Mouse (Mus musculus) neural tube, embryonic 15.5 days (tissue): ENCODE results near the gene Ppp1r1b. TPM values are rescaled to one million over a fixed set of nuclear protein-coding genes. Genes with fewer than 3 reads are reported as not detected.
A peak's percentile ranks its signal among the peaks of the same experiment; 100 is the strongest.

Experiments used
- ATAC-seq: fragments of 200-750 bp; cut with Nextera tagmentation; 2 replicates; pipeline ENCODE4 v1.8.0; 2017; ENCODE audit warnings: mild to moderate bottlenecking, moderate TSS enrichment, moderate library complexity; ENCODE audit not compliant: low FRiP score
- H3K27ac ChIP-seq: fragments of 300-500 bp; sonication (generic); replicated peaks from 2 replicates; pipeline ENCODE4 v1.5.1; 2015; ENCODE audit warnings: mild to moderate bottlenecking, inconsistent platforms
- H3K27me3 ChIP-seq: fragments of 300-500 bp; sonication (generic); replicated peaks from 2 replicates; pipeline ENCODE4 v1.6.1; 2015; ENCODE audit warnings: inconsistent platforms
- H3K36me3 ChIP-seq: fragments of 300-500 bp; sonication (generic); 2 replicates; pipeline ENCODE4 v1.6.1; 2015; ENCODE audit warnings: inconsistent platforms
- H3K4me1 ChIP-seq: fragments of 300-500 bp; sonication (generic); 2 replicates; pipeline ENCODE4 v1.6.1; 2015; ENCODE audit warnings: inconsistent platforms
- H3K4me2 ChIP-seq: fragments of 300-500 bp; sonication (generic); 2 replicates; pipeline ENCODE4 v1.6.1; 2015; ENCODE audit warnings: inconsistent platforms, mild to moderate bottlenecking, moderate library complexity
- H3K4me3 ChIP-seq: fragments of 300-500 bp; sonication (generic); replicated peaks from 2 replicates; pipeline ENCODE4 v1.5.1; 2015; ENCODE audit warnings: mild to moderate bottlenecking, inconsistent platforms
- H3K9ac ChIP-seq: fragments of 300-500 bp; sonication (generic); replicated peaks from 2 replicates; pipeline ENCODE4 v1.6.1; 2015; ENCODE audit warnings: mild to moderate bottlenecking, inconsistent platforms
- H3K9me3 ChIP-seq: fragments of 300-500 bp; sonication (generic); replicated peaks from 2 replicates; pipeline ENCODE4 v1.6.1; 2016; ENCODE audit warnings: inconsistent platforms
- WGBS: fragments of 180-500 bp; shearing (Covaris S2); methylation state at CpG from one replicate; pipeline ENCODE4 v1.1.7; 2015; ENCODE audit warnings: mixed read lengths; 5-methylcytosine and 5-hydroxymethylcytosine counted together
- polyA plus RNA-seq: library from polyadenylated mRNA; unstranded; fragments of >200 nt; fragmentation: Nextera tagmentation; extraction: Ambion mirVana; gene quantifications from 2 replicates; pipeline ENCODE4 v1.2.1, GENCODE M21; 2015

Ppp1r1b gene
- polyA plus RNA-seq, 1 experiment from 2014 or later: 2.5 TPM

GRCm38 (mm10) chr11:98329081-98329959 is 18.9 kb upstream of the Ppp1r1b start, which contains the start of gene Neurod2:
Gene Neurod2, minus strand, starts transcription at chr11:98329648.
- no peaks in the 10 kb centered on the region for H3K9me3 ChIP-seq

GRCm38 (mm10) chr11:98329960-98330744 is 18.1 kb upstream of the Ppp1r1b start:
- Histone ChIP-seq H3K4me3 (0 out of 2 replicates have a peak overlapping the region, but pooled peaks have one; percentile 43), H3K27ac (peak overlapping the region; percentile 76), H3K36me3 (no peaks in the 10 kb centered on the region), H3K27me3 (peaks cover 94% of the 10 kb centered on the region), H3K4me2 (peak overlapping the region; percentile 47), H3K9me3 (no peaks in the 10 kb centered on the region), H3K4me1 (peaks cover 45% of the 10 kb centered on the region), H3K9ac (no peak overlapping the region)
- WGBS: 32% methylated on average over 9 of the region's 9 CpGs
- ATAC-seq: peak; percentile 16; the same call in 1 of the 2 replicates

More at GRCm38 (mm10) chr11:98329081-98329959, 18.9 kb upstream of the Ppp1r1b start, which contains the start of gene Neurod2:
- Histone ChIP-seq H3K4me3 (peak within 1 kb of the TSS; percentile 43), H3K27me3 (peaks cover 94% of the 10 kb centered on the region), H3K27ac (peak within 1 kb of the TSS; percentile 82), H3K36me3 (no peaks in the 10 kb centered on the region), H3K4me2 (peak within 1 kb of the TSS; percentile 47), H3K4me1 (peaks cover 37% of the 10 kb centered on the region), H3K9ac (peak within 1 kb of the TSS; percentile 47)
- ATAC-seq: peak; percentile 64; the same call in 1 of the 2 replicates
- WGBS: 1% methylated on average over 38 of the region's 38 CpGs

- H3K36me3 ChIP-seq: no peaks in the 10 kb centered on the region
- WGBS: 52% methylated on average over 2 of the region's 2 CpGs
- H3K9ac ChIP-seq: no peak overlapping the region
- H3K4me1 ChIP-seq: peaks cover 48% of the 10 kb centered on the region
- no peak overlapping the region for H3K4me3 ChIP-seq
- no peak overlapping the region for H3K4me2 ChIP-seq
- ATAC-seq: no peak
- no peaks in the 10 kb centered on the region for H3K9me3 ChIP-seq
- H3K27ac ChIP-seq: no peak overlapping the region
- H3K27me3 ChIP-seq: peaks cover 94% of the 10 kb centered on the region
Observed at GRCm38 (mm10) chr11:98330745-98331204, 17.4 kb upstream of the Ppp1r1b start.

GRCm38 (mm10) chr11:98331401-98331800 is 16.8 kb upstream of the Ppp1r1b start:
- peaks cover 96% of the 10 kb centered on the region for H3K27me3 ChIP-seq
- H3K4me1 ChIP-seq: peaks cover 48% of the 10 kb centered on the region
- H3K9me3 ChIP-seq: no peaks in the 10 kb centered on the region
- H3K27ac ChIP-seq: no peak overlapping the region
- ATAC-seq: no peak
- H3K4me3 ChIP-seq: no peak overlapping the region
- H3K4me2 ChIP-seq: no peak overlapping the region
- no peaks in the 10 kb centered on the region for H3K36me3 ChIP-seq
- no peak overlapping the region for H3K9ac ChIP-seq
- WGBS: 80% methylated on average over 1 of the region's 1 CpGs

GRCm38 (mm10) chr11:98332186-98332585 is 16.0 kb upstream of the Ppp1r1b start:
- peaks cover 96% of the 10 kb centered on the region for H3K27me3 ChIP-seq
- no peak for ATAC-seq
- no peak overlapping the region for H3K4me3 ChIP-seq
- no peaks in the 10 kb centered on the region for H3K9me3 ChIP-seq
- H3K27ac ChIP-seq: no peak overlapping the region
- WGBS: 82% methylated on average over 3 of the region's 3 CpGs
- no peak overlapping the region for H3K4me2 ChIP-seq
- H3K9ac ChIP-seq: no peak overlapping the region
- peaks cover 43% of the 10 kb centered on the region for H3K4me1 ChIP-seq
- no peaks in the 10 kb centered on the region for H3K36me3 ChIP-seq

- H3K4me3 ChIP-seq: no peak overlapping the region
- H3K9ac ChIP-seq: no peak overlapping the region
- H3K4me1 ChIP-seq: peaks cover 36% of the 10 kb centered on the region
- 73% methylated on average over 4 of the region's 4 CpGs for WGBS
- no peak overlapping the region; the same call in 1 of the 2 replicates for H3K27ac ChIP-seq
- ATAC-seq: no peak
- H3K9me3 ChIP-seq: no peaks in the 10 kb centered on the region
- H3K36me3 ChIP-seq: no peaks in the 10 kb centered on the region
- H3K27me3 ChIP-seq: peaks cover 96% of the 10 kb centered on the region
- H3K4me2 ChIP-seq: no peak overlapping the region
Observed at GRCm38 (mm10) chr11:98332841-98333240, 15.4 kb upstream of the Ppp1r1b start.

- peaks cover 35% of the 10 kb centered on the region for H3K4me1 ChIP-seq
- ATAC-seq: no peak
- H3K27ac ChIP-seq: peak overlapping the region; percentile 37
- H3K9me3 ChIP-seq: no peaks in the 10 kb centered on the region
- no peak overlapping the region for H3K4me3 ChIP-seq
- no peak overlapping the region for H3K9ac ChIP-seq
- H3K36me3 ChIP-seq: no peaks in the 10 kb centered on the region
- WGBS: 68% methylated on average over 10 of the region's 10 CpGs
- H3K27me3 ChIP-seq: peaks cover 94% of the 10 kb centered on the region
- H3K4me2 ChIP-seq: no peak overlapping the region
Observed at GRCm38 (mm10) chr11:98333263-98333696, 14.9 kb upstream of the Ppp1r1b start.

- peak overlapping the region; percentile 35 for H3K4me3 ChIP-seq
- WGBS: under 1% methylated on average over 36 of the region's 41 CpGs
- peaks cover 36% of the 10 kb centered on the region for H3K4me1 ChIP-seq
- H3K9me3 ChIP-seq: no peaks in the 10 kb centered on the region
- H3K4me2 ChIP-seq: peak overlapping the region; percentile 65
- H3K36me3 ChIP-seq: no peaks in the 10 kb centered on the region
- peak overlapping the region; percentile 30; the same call in 1 of the 2 replicates for H3K9ac ChIP-seq
- peak overlapping the region; percentile 54 for H3K27ac ChIP-seq
- H3K27me3 ChIP-seq: peaks cover 90% of the 10 kb centered on the region
- ATAC-seq: no peak; the same call in 1 of the 2 replicates
Observed at GRCm38 (mm10) chr11:98333981-98334741, 14.0 kb upstream of the Ppp1r1b start.

- ATAC-seq: no peak
- peaks cover 44% of the 10 kb centered on the region for H3K4me1 ChIP-seq
Observed at GRCm38 (mm10) chr11:98335250-98335649, 13.0 kb upstream of the Ppp1r1b start.

GRCm38 (mm10) chr11:98336245-98337107 is 11.7 kb upstream of the Ppp1r1b start:
- Histone ChIP-seq H3K9me3 (no peaks in the 10 kb centered on the region), H3K4me3 (no peak overlapping the region), H3K9ac (no peak overlapping the region), H3K4me1 (peaks cover 48% of the 10 kb centered on the region), H3K4me2 (no peak overlapping the region), H3K27me3 (peaks cover 82% of the 10 kb centered on the region), H3K36me3 (no peaks in the 10 kb centered on the region), H3K27ac (no peak overlapping the region)
- 19% methylated on average over 13 of the region's 13 CpGs for WGBS
- ATAC-seq: no peak

More at GRCm38 (mm10) chr11:98335250-98335649, 13.0 kb upstream of the Ppp1r1b start:
- no peak overlapping the region for H3K9ac ChIP-seq
- H3K27ac ChIP-seq: no peak overlapping the region
- 6% methylated on average over 9 of the region's 9 CpGs for WGBS
- H3K4me2 ChIP-seq: no peak overlapping the region; the same call in 1 of the 2 replicates
- no peaks in the 10 kb centered on the region for H3K36me3 ChIP-seq
- H3K4me3 ChIP-seq: no peak overlapping the region
- no peaks in the 10 kb centered on the region for H3K9me3 ChIP-seq
- H3K27me3 ChIP-seq: peaks cover 86% of the 10 kb centered on the region
